Comparison of ENCODE assay signal across 8 mouse cellular contexts in the genomic region with DNA sequence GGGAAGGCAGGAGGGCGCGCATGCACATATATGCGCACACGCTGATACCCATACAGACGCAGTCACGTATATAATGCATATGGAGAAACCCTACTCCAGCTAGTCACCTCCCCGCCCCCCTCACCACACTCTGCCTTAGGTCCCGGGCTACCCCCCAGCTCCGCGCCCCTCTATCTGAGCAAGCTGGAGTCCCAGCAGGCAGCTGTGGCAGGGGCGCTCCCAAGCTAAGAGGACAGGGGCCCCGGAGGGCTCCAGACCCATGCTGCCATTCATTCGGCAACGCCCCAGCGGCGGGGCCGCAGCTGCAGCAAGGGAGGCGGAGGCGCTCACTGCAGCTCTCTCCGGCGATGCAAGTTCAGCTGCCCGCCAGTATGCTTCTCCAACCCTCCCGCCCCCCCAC. TPM values are rescaled to one million over a fixed set of nuclear protein-coding genes. Genes with fewer than 3 reads are reported as not detected.
A peak's percentile ranks its signal among the peaks of the same experiment; 100 is the strongest.
DNase-seq lines count a peak whose midpoint lies in the region; ATAC-seq and TF ChIP-seq lines count a peak whose summit lies in the region.

No protein-coding gene starts in this region.

- H3K79me2 ChIP-seq in heart, adult 2 months (replicated peaks; ENCODE audit: control insufficient read depth, insufficient read depth, low read length): no peaks in the 10 kb centered on the region
- H3K79me2 ChIP-seq in MEL (ENCODE audit: control insufficient read depth, insufficient read depth, low read length, poor library complexity): peaks cover 3% of the 10 kb centered on the region

- H3K36me3 ChIP-seq in heart, adult 2 months (ENCODE audit: control insufficient read depth, insufficient read depth, low read length): no peaks in the 10 kb centered on the region
- peaks cover 0 to 10% of the 10 kb centered on the region in 2 experiments; a peak in 2 of 4 replicates for H3K36me3 ChIP-seq in MEL (ENCODE audit: control insufficient read depth in 1 of 2, insufficient read depth in 2 of 2, low read length in 2 of 2)
- no peaks in the 10 kb centered on the region for H3K36me3 ChIP-seq in embryonic facial prominence, embryonic 12.5 days
- no peaks in the 10 kb centered on the region for H3K36me3 ChIP-seq in hindbrain, embryonic 15.5 days
- H3K36me3 ChIP-seq in lung, embryonic 16.5 days (ENCODE audit: control insufficient read depth, insufficient read depth, low read length): no peaks in the 10 kb centered on the region

- no peaks in the 10 kb centered on the region; the same call in 1 of the 2 replicates for H3K4me1 ChIP-seq in heart, adult 2 months (ENCODE audit: control insufficient read depth, insufficient read depth, low read length)
- peaks cover 0 to 21% of the 10 kb centered on the region in 2 experiments for H3K4me1 ChIP-seq in MEL (ENCODE audit: control insufficient read depth in 1 of 2, insufficient read depth in 2 of 2, low read length in 2 of 2)
- no peaks in the 10 kb centered on the region; the same call in 1 of the 2 replicates for H3K4me1 ChIP-seq in embryonic facial prominence, embryonic 12.5 days
- H3K4me1 ChIP-seq in hindbrain, embryonic 15.5 days (replicated peaks): peaks cover 22% of the 10 kb centered on the region
- H3K4me1 ChIP-seq in lung, embryonic 16.5 days (replicated peaks; ENCODE audit: control insufficient read depth, insufficient read depth, low read length): 0 out of 2 replicates have a peak, but pooled peaks cover 2% of the 10 kb centered on the region

- peak overlapping the region; percentile 63 for H3K4me2 ChIP-seq in embryonic facial prominence, embryonic 12.5 days (replicated peaks)
- H3K4me2 ChIP-seq in hindbrain, embryonic 15.5 days: peak overlapping the region; percentile 58
- H3K4me2 ChIP-seq in lung, embryonic 16.5 days (ENCODE audit: low read depth, low read length): peak overlapping the region; percentile 76

- peak in 1 of 2 experiments; percentile 46 for DNase-seq in heart, adult 2 months
- DNase-seq in heart, adult 8-10 months (ENCODE audit: low spot score): no peak
- peak; percentile 45 for DNase-seq in MEL (ENCODE audit: low read depth, low spot score)
- DNase-seq in right cerebral cortex, postnatal 4 days: peak; percentile 35
- DNase-seq in urinary bladder, postnatal 14 days (ENCODE audit: low spot score): no peak

- TF ChIP-seq POLR2A in heart, adult 2 months (IDR thresholded peaks at IDR 0.05; ENCODE audit: insufficient read depth, low read depth, low read length): no peak
- no peak for TF ChIP-seq POLR2A in MEL (IDR thresholded peaks at IDR 0.05; ENCODE audit: control insufficient read depth in 1 of 2, insufficient read depth in 1 of 2, low read depth in 1 of 2, low read length in 2 of 2, poor library complexity in 1 of 2)

- H3K27me3 ChIP-seq in heart, adult 2 months (ENCODE audit: control insufficient read depth, insufficient read depth, low read length): no peaks in the 10 kb centered on the region
- H3K27me3 ChIP-seq in MEL (ENCODE audit: control insufficient read depth in 1 of 2, insufficient read depth in 2 of 2, low read length in 2 of 2): no peaks in the 10 kb centered on the region
- no peaks in the 10 kb centered on the region for H3K27me3 ChIP-seq in embryonic facial prominence, embryonic 12.5 days
- no peaks in the 10 kb centered on the region for H3K27me3 ChIP-seq in hindbrain, embryonic 15.5 days
- H3K27me3 ChIP-seq in lung, embryonic 16.5 days (ENCODE audit: control insufficient read depth, insufficient read depth, low read depth, low read length): no peaks in the 10 kb centered on the region

- TF ChIP-seq CTCF in heart, adult 2 months (IDR thresholded peaks at IDR 0.05): no peak
- no peak for TF ChIP-seq CTCF in MEL (IDR thresholded peaks at IDR 0.05 in 2 of 3, conservative IDR thresholded peaks at IDR 0.05 in 1 of 3; ENCODE audit: control insufficient read depth in 1 of 3, insufficient read depth in 1 of 3, low read depth in 2 of 3, low read length in 3 of 3, poor library complexity in 1 of 3, severe bottlenecking in 1 of 3)

- H3K9me3 ChIP-seq in MEL (replicated peaks; ENCODE audit: insufficient read depth, low read length): no peaks in the 10 kb centered on the region
- no peaks in the 10 kb centered on the region for H3K9me3 ChIP-seq in embryonic facial prominence, embryonic 12.5 days
- no peaks in the 10 kb centered on the region for H3K9me3 ChIP-seq in hindbrain, embryonic 15.5 days
- no peaks in the 10 kb centered on the region for H3K9me3 ChIP-seq in lung, embryonic 16.5 days (ENCODE audit: control insufficient read depth, low read length)

- H3K9ac ChIP-seq in heart, adult 2 months (ENCODE audit: low read depth, low read length): peak overlapping the region; percentile 9; the same call in 1 of the 2 replicates
- H3K9ac ChIP-seq in MEL (ENCODE audit: control insufficient read depth, low read depth, low read length, poor library complexity, severe bottlenecking): peak overlapping the region; percentile 73
- peak overlapping the region; percentile 64 for H3K9ac ChIP-seq in embryonic facial prominence, embryonic 12.5 days
- peak overlapping the region; percentile 62 for H3K9ac ChIP-seq in hindbrain, embryonic 15.5 days
- H3K9ac ChIP-seq in lung, embryonic 16.5 days (ENCODE audit: low read length): peak overlapping the region; percentile 53

- intact Hi-C loops in heart, adult 2 months (cut with DNase I): loop anchor here (5.0 kb wide), 1 partner anchor 51 kb away; no protein-coding TSS in a partner anchor

- TF ChIP-seq EP300 in heart, adult 2 months (IDR thresholded peaks at IDR 0.05; ENCODE audit: insufficient read depth, low read depth, low read length): no peak
- no peak for TF ChIP-seq EP300 in MEL (IDR thresholded peaks at IDR 0.05; ENCODE audit: low read depth in 1 of 2, low read length in 2 of 2)

- ATAC-seq in embryonic facial prominence, embryonic 12.5 days (ENCODE audit: insufficient number of reproducible peaks, insufficient read depth, low FRiP score, low TSS enrichment): peak; percentile 37
- ATAC-seq in hindbrain, embryonic 15.5 days (ENCODE audit: low FRiP score, low read depth): peak; percentile 59
- peak; percentile 56 for ATAC-seq in lung, embryonic 16.5 days (ENCODE audit: low read depth)

- 19% methylated on average over 23 of the region's 23 CpGs for whole genome bisulfite sequencing in heart, adult 2 months
- WGBS in embryonic facial prominence, embryonic 12.5 days: 26% methylated on average over 20 of the region's 23 CpGs
- WGBS in hindbrain, embryonic 15.5 days: 14% methylated on average over 10 of the region's 23 CpGs
- WGBS in lung, embryonic 16.5 days: 10% methylated on average over 19 of the region's 23 CpGs

- H3K27ac ChIP-seq in heart, adult 2 months: no peak overlapping the region; the same call in 1 of the 2 replicates
- no peak overlapping the region for H3K27ac ChIP-seq in MEL (ENCODE audit: control insufficient read depth, low read depth, low read length)
- H3K27ac ChIP-seq in embryonic facial prominence, embryonic 12.5 days: peak overlapping the region; percentile 72
- H3K27ac ChIP-seq in hindbrain, embryonic 15.5 days (replicated peaks): peak overlapping the region; percentile 84
- no peak overlapping the region; the same call in 1 of the 2 replicates for H3K27ac ChIP-seq in lung, embryonic 16.5 days (ENCODE audit: low read length)

- no peak for TF ChIP-seq RAD21 in MEL (IDR thresholded peaks at IDR 0.05; ENCODE audit: low read depth, low read length)

- peak overlapping the region; percentile 53 for H3K4me3 ChIP-seq in heart, adult 2 months
- peak overlapping the region; percentile 66 to 88 for H3K4me3 ChIP-seq in MEL (ENCODE audit: control insufficient read depth in 1 of 2, insufficient read depth in 1 of 2, low read depth in 2 of 2, low read length in 2 of 2)
- H3K4me3 ChIP-seq in embryonic facial prominence, embryonic 12.5 days: peak overlapping the region; percentile 62
- H3K4me3 ChIP-seq in hindbrain, embryonic 15.5 days: peak overlapping the region; percentile 65
- H3K4me3 ChIP-seq in lung, embryonic 16.5 days (ENCODE audit: low read length): peak overlapping the region; percentile 52

TF ChIP-seq in MEL, 35 proteins besides CTCF, POLR2A, EP300 and RAD21:
- peak; percentile 34; the same call in 1 of the 2 replicates for TF ChIP-seq MXI1 (IDR thresholded peaks at IDR 0.05; ENCODE audit: low read depth, low read length)
- no peak for TF ChIP-seq USF1 (IDR thresholded peaks at IDR 0.05; ENCODE audit: low read depth, low read length)

RNA-seq across cellular contexts. Expression of gene Sept6, which starts 2.8 kb away (rescaled TPM):
- total RNA-seq in heart, adult 2 months (2021): 1 to 10 TPM; 5.5 to 6.9 TPM
- polyA plus RNA-seq in heart, adult 2 months (2012; rRNA removed): 3.8 and 4.0 TPM in 2 replicates
- total RNA-seq in heart, adult 8-10 months (2022): 1 to 10 TPM; 2.4 to 6.1 (median 3.7) TPM
- total RNA-seq in MEL (2012; rRNA removed): 16.5 and 23.4 TPM in 2 replicates
- polyA plus RNA-seq in MEL (2012; ENCODE audit: insufficient read depth in 1 of 2, insufficient read length in 2 of 2, low read depth in 1 of 2, low replicate concordance in 2 of 2, missing spikeins in 1 of 2): 10 to 100 TPM in 1 of 2 experiments, not detected in 1; 37.8 TPM
- 49.5 and 50.2 TPM in 2 replicates for polyA plus RNA-seq in embryonic facial prominence, embryonic 12.5 days (2016; fragmentation: Nextera tagmentation; extraction: Ambion mirVana)
- polyA plus RNA-seq in hindbrain, embryonic 15.5 days (2015; fragmentation: Nextera tagmentation; extraction: Ambion mirVana): 68.8 and 73.5 TPM in 2 replicates
- 16.7 and 18.6 TPM in 2 replicates for polyA plus RNA-seq in lung, embryonic 16.5 days (2015; fragmentation: Nextera tagmentation; extraction: Ambion mirVana)

RNA-seq across cellular contexts. Expression of gene Sowahd, which starts 59.9 kb away (rescaled TPM):
- not detected for total RNA-seq in heart, adult 2 months (2021)
- polyA plus RNA-seq in heart, adult 2 months (2012; rRNA removed): not detected in 2 replicates
- not detected for total RNA-seq in heart, adult 8-10 months (2022)
- total RNA-seq in MEL (2012; rRNA removed): not detected in 2 replicates
- polyA plus RNA-seq in MEL (2012; ENCODE audit: insufficient read depth in 1 of 2, insufficient read length in 2 of 2, low read depth in 1 of 2, low replicate concordance in 2 of 2, missing spikeins in 1 of 2): not detected
- not detected in 2 replicates for polyA plus RNA-seq in embryonic facial prominence, embryonic 12.5 days (2016; fragmentation: Nextera tagmentation; extraction: Ambion mirVana)
- not detected in 2 replicates for polyA plus RNA-seq in hindbrain, embryonic 15.5 days (2015; fragmentation: Nextera tagmentation; extraction: Ambion mirVana)
- not detected in 2 replicates for polyA plus RNA-seq in lung, embryonic 16.5 days (2015; fragmentation: Nextera tagmentation; extraction: Ambion mirVana)

Comparison
In these comparisons a context has a peak if more than half of its experiments do, and no peak if none do; other contexts are left out.
1. DNase-seq: peak in MEL (single experiment) and right cerebral cortex, postnatal 4 days (single experiment); none in heart, adult 8-10 months (single experiment) and urinary bladder, postnatal 14 days (single experiment).
2. H3K27ac ChIP-seq: peak in embryonic facial prominence, embryonic 12.5 days (single experiment) and hindbrain, embryonic 15.5 days (single experiment); none in heart, adult 2 months (single experiment), MEL (single experiment) and lung, embryonic 16.5 days (single experiment).
3. H3K9ac ChIP-seq: peak in every context shown above with its lines; median percentile 73 in MEL; 64 in embryonic facial prominence, embryonic 12.5 days; 62 in hindbrain, embryonic 15.5 days; 53 in lung, embryonic 16.5 days; 9 in heart, adult 2 months.
4. Peak in every context shown above with its lines, with median percentiles within 50 percentile points of each other: H3K4me3 ChIP-seq, ATAC-seq and H3K4me2 ChIP-seq.